Mouse (Mus musculus) midbrain, postnatal 0 days (tissue): Measurements from ENCODE around the gene Cacna2d2. TPM values are rescaled to one million over a fixed set of nuclear protein-coding genes. Genes with fewer than 3 reads are reported as not detected.
"Not testable (repeated sequence)": the region's sequence is repeated elsewhere in the genome, so short reads cannot be mapped to it uniquely, and the experiment has no call there.

Source experiments
- ATAC-seq: fragments of 200-750 bp; cut with Nextera tagmentation; 2 replicates; pipeline ENCODE4 v1.8.0; 2017; ENCODE audit warnings: moderate number of reproducible peaks, mild to moderate bottlenecking, moderate TSS enrichment, moderate library complexity; ENCODE audit not compliant: low FRiP score
- DNase-seq: peaks from one replicate; pipeline ENCODE4 v3.0.0-alpha.2; 2015; ENCODE audit warnings: low spot score
- H3K27ac ChIP-seq: fragments of 300-500 bp; sonication (generic); 2 replicates; pipeline ENCODE4 v1.5.1; 2014; ENCODE audit warnings: low read depth, mild to moderate bottlenecking, low read length, mixed read lengths
- H3K27me3 ChIP-seq: fragments of 300-500 bp; sonication (generic); 2 replicates; pipeline ENCODE4 v1.6.1; 2014; ENCODE audit warnings: low read length, control low read depth, mixed read lengths; ENCODE audit not compliant: insufficient read depth
- H3K36me3 ChIP-seq: fragments of 300-500 bp; sonication (generic); 2 replicates; pipeline ENCODE4 v1.6.1; 2014; ENCODE audit warnings: low read length, control low read depth, mixed read lengths; ENCODE audit not compliant: insufficient read depth
- H3K4me1 ChIP-seq: fragments of 300-500 bp; sonication (generic); 2 replicates; pipeline ENCODE4 v1.6.1; 2014; ENCODE audit warnings: mild to moderate bottlenecking, control low read depth, antibody characterized with exemption, low read length, mixed read lengths; ENCODE audit not compliant: insufficient read depth
- H3K4me2 ChIP-seq: fragments of 300-500 bp; sonication (generic); 2 replicates; pipeline ENCODE4 v1.6.1; 2014; ENCODE audit warnings: low read depth, mild to moderate bottlenecking, low read length, mixed read lengths; ENCODE audit not compliant: poor library complexity, severe bottlenecking
- H3K4me3 ChIP-seq: fragments of 300-500 bp; sonication (generic); 2 replicates; pipeline ENCODE4 v1.5.1; 2014; ENCODE audit warnings: low read depth, mild to moderate bottlenecking, low read length, moderate library complexity
- H3K9ac ChIP-seq: fragments of 300-500 bp; sonication (generic); replicated peaks from 2 replicates; pipeline ENCODE4 v1.6.1; 2014; ENCODE audit warnings: mild to moderate bottlenecking, low read length, moderate library complexity, mixed read lengths; ENCODE audit not compliant: poor library complexity, severe bottlenecking
- H3K9me3 ChIP-seq: fragments of 300-500 bp; sonication (generic); 2 replicates; pipeline ENCODE4 v1.6.1; 2016; ENCODE audit warnings: low read length, control low read depth
- CTCF ChIP-seq: IDR thresholded peaks from 2 replicates; pipeline ENCODE4 v1.5.1; 2016; ENCODE audit warnings: antibody characterized with exemption, mild to moderate bottlenecking
- WGBS: fragments of 180-500 bp; shearing (Covaris S2); extraction: QIAGEN DNeasy Blood & Tissue Kit; methylation state at CpG from one replicate; pipeline ENCODE4 v1.1.7; 2014; 5-methylcytosine and 5-hydroxymethylcytosine counted together
- polyA plus RNA-seq: library from polyadenylated mRNA; unstranded; fragments of >200 nt; fragmentation: Nextera tagmentation; extraction: Ambion mirVana; gene quantifications from 2 replicates; pipeline ENCODE4 v1.2.1, GENCODE M21; 2015
- total RNA-seq: library from RNA; depleted of rRNA; stranded (reverse); fragments of >200 nt; gene quantifications from 2 replicates; pipeline ENCODE4 v1.2.3, GENCODE M21; 2014

The Cacna2d2 gene
- total and polyA plus RNA-seq, 2 experiments from 2014 or later: 9.0 to 191 TPM

- H3K27ac ChIP-seq: peak overlapping the region; percentile 79
- H3K4me3 ChIP-seq: peak overlapping the region; percentile 74
- H3K27me3 ChIP-seq: peaks cover 28% of the 10 kb centered on the region
- peak overlapping the region; percentile 74 for H3K9ac ChIP-seq
- peaks cover 19% of the 10 kb centered on the region for H3K36me3 ChIP-seq
- H3K4me2 ChIP-seq: peak overlapping the region; percentile 81
- no peaks in the 10 kb centered on the region for H3K9me3 ChIP-seq
- peak; percentile 93 for ATAC-seq
- peak; percentile 45 for TF ChIP-seq CTCF
- WGBS: under 1% methylated on average over 49 of the region's 53 CpGs
- no peaks in the 10 kb centered on the region; the same call in 1 of the 2 replicates for H3K4me1 ChIP-seq
- peak; percentile 99 for DNase-seq
Measured at GRCm38 (mm10) chr9:107554319-107554825, 155.0 kb downstream of the Cacna2d2 start.

GRCm38 (mm10) chr9:107555031-107555457, 155.6 kb downstream of the Cacna2d2 start:
- Histone ChIP-seq H3K9ac (peak overlapping the region; percentile 74), H3K9me3 (no peaks in the 10 kb centered on the region), H3K27me3 (peaks cover 26% of the 10 kb centered on the region), H3K4me2 (peak overlapping the region; percentile 81), H3K4me3 (peak overlapping the region; percentile 74), H3K4me1 (no peaks in the 10 kb centered on the region; the same call in 1 of the 2 replicates), H3K36me3 (peaks cover 25% of the 10 kb centered on the region), H3K27ac (peak overlapping the region; percentile 79)
- no peak for DNase-seq
- 0% methylated on average over 23 of the region's 23 CpGs for WGBS
- no peak for TF ChIP-seq CTCF
- no peak for ATAC-seq

GRCm38 (mm10) chr9:107555701-107556100, 156.3 kb downstream of the Cacna2d2 start:
- WGBS: 39% methylated on average over 2 of the region's 2 CpGs
- Histone ChIP-seq H3K27me3 (peaks cover 19% of the 10 kb centered on the region), H3K9me3 (no peaks in the 10 kb centered on the region), H3K4me2 (peak overlapping the region; percentile 81), H3K9ac (peak overlapping the region; percentile 74; the same call in 1 of the 2 replicates), H3K36me3 (peaks cover 25% of the 10 kb centered on the region), H3K4me3 (peak overlapping the region; percentile 74; the same call in 1 of the 2 replicates), H3K4me1 (no peaks in the 10 kb centered on the region; the same call in 1 of the 2 replicates), H3K27ac (no peak overlapping the region)
- DNase-seq (no peak), ATAC-seq (no peak)
- no peak for TF ChIP-seq CTCF

GRCm38 (mm10) chr9:107556346-107556745, 156.9 kb downstream of the Cacna2d2 start:
- Histone ChIP-seq H3K4me1 (no peaks in the 10 kb centered on the region; the same call in 1 of the 2 replicates), H3K36me3 (peaks cover 26% of the 10 kb centered on the region), H3K4me3 (no peak overlapping the region), H3K9ac (no peak overlapping the region; the same call in 1 of the 2 replicates), H3K27ac (no peak overlapping the region), H3K4me2 (peak overlapping the region; percentile 81; the same call in 1 of the 2 replicates), H3K27me3 (peaks cover 14% of the 10 kb centered on the region), H3K9me3 (no peaks in the 10 kb centered on the region)
- no peak for DNase-seq
- no peak for ATAC-seq
- TF ChIP-seq CTCF: no peak
- WGBS: 76% methylated on average over 3 of the region's 3 CpGs

- WGBS: under 1% methylated on average over 44 of the region's 46 CpGs
- H3K27ac ChIP-seq: peak within 1 kb of the TSS; percentile 68
- peak within 1 kb of the TSS; percentile 92 for H3K4me3 ChIP-seq
- peak within 1 kb of the TSS; percentile 85 for H3K9ac ChIP-seq
- H3K36me3 ChIP-seq: peaks cover 33% of the 10 kb centered on the region
- no peaks in the 10 kb centered on the region for H3K27me3 ChIP-seq
- peak within 1 kb of the TSS; percentile 75 for H3K4me2 ChIP-seq
- DNase-seq (peak; percentile 96), ATAC-seq (peak; percentile 95)
- TF ChIP-seq CTCF: no peak
- peaks cover 15% of the 10 kb centered on the region for H3K4me1 ChIP-seq
- no peaks in the 10 kb centered on the region for H3K9me3 ChIP-seq
Measured at GRCm38 (mm10) chr9:107563029-107563581, 163.7 kb downstream of the Cacna2d2 start, which contains the start of gene Tusc2. TSS of gene Tusc2 (plus strand) at chr9:107563255.

- not testable (repeated sequence) for ATAC-seq, H3K9me3 ChIP-seq, H3K4me2 ChIP-seq, H3K27ac ChIP-seq, DNase-seq, H3K9ac ChIP-seq, H3K4me3 ChIP-seq, H3K27me3 ChIP-seq
- H3K4me1 ChIP-seq: peaks cover 21% of the 10 kb centered on the region
- TF ChIP-seq CTCF: peak; percentile 26
- H3K36me3 ChIP-seq: peaks cover 17% of the 10 kb centered on the region
- WGBS: 51% methylated on average over 5 of the region's 5 CpGs
Measured at GRCm38 (mm10) chr9:107565556-107565955, 166.1 kb downstream of the Cacna2d2 start.
